Comparison of ENCODE assay signal across 19 mouse cellular contexts in genomic region chr3:84020528-84020927, GRCm38 (mm10).
"Had no signal": no experiment of that assay in that cellular context is flagged by ENCODE, and none has a peak within 500 bp of the region (broad histone marks: within the 10 kb centered on the region; RNA-seq: fewer than 3 reads in every experiment).

No protein-coding gene starts in this region.

- H3K4me2 ChIP-seq: lung, embryonic 14.5 days; midbrain, embryonic 12.5 days; neural tube, embryonic 13.5 days; neural tube, embryonic 15.5 days had no signal

- H3K27me3 ChIP-seq: midbrain, embryonic 12.5 days; neural tube, embryonic 13.5 days; neural tube, embryonic 15.5 days had no signal

- H3K4me3 ChIP-seq: midbrain, embryonic 10.5 days; midbrain, embryonic 12.5 days; myocyte; neural tube, embryonic 13.5 days; neural tube, embryonic 15.5 days had no signal

- H3K36me3 ChIP-seq: neural tube, embryonic 15.5 days had no signal

- H3K9me3 ChIP-seq: midbrain, embryonic 10.5 days; midbrain, embryonic 12.5 days; neural tube, embryonic 13.5 days; neural tube, embryonic 15.5 days had no signal

- DNase-seq: lung, adult 18-20 months; lung, embryonic 14.5 days; lung, postnatal 10 days; lung, postnatal 4 days; midbrain, embryonic 14.5 days; retina, postnatal 1 day; right cerebral cortex, adult 18-20 months; right cerebral cortex, postnatal 25 days; right cerebral cortex, postnatal 4 days; spleen, adult 18-20 months; thymus, adult 18-20 months; thymus, postnatal 14 days; thymus, postnatal 36 days had no signal

- H3K9ac ChIP-seq: lung, embryonic 14.5 days; midbrain, embryonic 12.5 days; neural tube, embryonic 13.5 days; neural tube, embryonic 15.5 days had no signal

- H3K27ac ChIP-seq: midbrain, embryonic 10.5 days; midbrain, embryonic 12.5 days; neural tube, embryonic 13.5 days; neural tube, embryonic 15.5 days had no signal

- ATAC-seq: midbrain, embryonic 16.5 days had no signal
